Mouse (Mus musculus): ENCODE measurements around the gene Ptges3.

GRCm38 (mm10) chr10:128091564-128092505 lies 33.1 kb downstream of the Ptges3 start, which contains the start of gene Baz2a:
- no peak for TF ChIP-seq CTCF (IDR thresholded peaks at IDR 0.05; ENCODE audit: low read depth)
- no peak for TF ChIP-seq EP300 (IDR thresholded peaks at IDR 0.05; ENCODE audit: low read depth)

All from liver, embryonic 14.5 days (tissue).